Mouse (Mus musculus) layer of hippocampus, adult 9-10 months (tissue): Measurements from ENCODE around the gene Gpld1.

Experiments used
- DNase-seq: peaks from one replicate; pipeline ENCODE4 v3.0.0; 2022; ENCODE audit warnings: low spot score

The Gpld1 gene

GRCm38 (mm10) chr13:25022386-25022785 lies 79.4 kb downstream of the Gpld1 start:
- DNase-seq, result no peak

GRCm38 (mm10) chr13:25023129-25023528 lies 80.2 kb downstream of the Gpld1 start:
- DNase-seq, result no peak

- no peak for DNase-seq
These were observed 81.7 kb downstream of the Gpld1 start for GRCm38 (mm10) chr13:25024655-25025054.

GRCm38 (mm10) chr13:25026409-25027113 lies 83.6 kb downstream of the Gpld1 start:
- DNase-seq, result no peak

- DNase-seq, result no peak
These were observed 84.1 kb downstream of the Gpld1 start for GRCm38 (mm10) chr13:25027114-25027425.

GRCm38 (mm10) chr13:25039488-25039887 lies 96.5 kb downstream of the Gpld1 start:
- DNase-seq, result no peak
